Mouse (Mus musculus): Measurements from ENCODE around the gene Pdcd7. TPM values are rescaled to one million over a fixed set of nuclear protein-coding genes. Genes with fewer than 3 reads are reported as not detected.

The Pdcd7 gene
- polyA plus RNA-seq, 1 experiment from 2014 or later, result 8.2 TPM

DNA sequence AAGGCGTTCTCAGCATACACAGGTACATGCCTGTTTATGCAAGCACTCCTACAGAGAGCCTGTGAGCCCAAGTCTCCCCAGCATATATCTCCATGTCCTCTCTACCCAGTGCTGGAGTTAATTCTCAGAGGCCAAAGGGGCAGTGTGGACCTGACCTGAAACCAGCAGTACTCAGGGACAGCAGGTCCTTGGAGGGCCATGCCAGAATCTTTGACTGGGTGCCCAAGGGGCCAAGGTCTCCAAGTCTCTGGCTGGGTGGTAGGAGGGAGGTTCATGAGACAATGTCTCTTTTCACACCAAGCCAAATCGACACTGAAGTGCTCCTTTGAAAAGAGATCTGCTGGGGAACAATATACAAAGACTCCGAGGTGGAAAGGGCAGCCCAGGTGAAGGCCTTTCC lies 62.0 kb downstream of the Pdcd7 start:
- no peak overlapping the region for H3K27ac ChIP-seq
- 74% methylated on average over 3 of the region's 3 CpGs for WGBS
- no peak for ATAC-seq (ENCODE audit: low FRiP score)

DNA sequence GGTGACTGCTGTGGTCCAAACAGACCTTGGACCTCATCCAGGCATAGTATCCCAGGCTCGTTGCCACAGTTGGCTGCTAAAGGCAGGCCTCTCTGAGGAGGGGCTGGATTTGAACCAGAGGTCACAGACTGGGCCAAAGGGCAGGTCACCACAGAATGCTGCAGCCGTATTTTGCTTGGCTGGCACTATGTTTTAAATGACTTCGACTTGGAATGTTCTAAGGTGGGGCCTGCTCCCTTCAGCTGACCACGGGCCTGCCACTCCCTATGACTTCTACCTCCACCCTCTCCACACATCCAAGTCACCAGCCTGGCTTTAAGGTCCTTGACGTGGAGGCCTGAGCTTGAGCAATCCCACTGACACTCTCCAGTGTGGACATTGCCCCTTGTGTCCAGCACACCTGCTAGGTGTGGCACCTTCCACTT lies 63.0 kb downstream of the Pdcd7 start:
- Histone ChIP-seq H3K9ac (no peak overlapping the region), H3K36me3 (no peaks in the 10 kb centered on the region), H3K4me1 (replicated peaks) (0 out of 2 replicates have a peak, but pooled peaks cover 3% of the 10 kb centered on the region), H3K27me3 (no peaks in the 10 kb centered on the region), H3K9me3 (no peaks in the 10 kb centered on the region), H3K27ac (no peak overlapping the region), H3K4me3 (no peak overlapping the region), H3K4me2 (no peak overlapping the region)
- no peak for ATAC-seq (ENCODE audit: low FRiP score)
- 69% methylated on average over 5 of the region's 5 CpGs for WGBS

More for the DNA sequence above, 62.0 kb downstream of the Pdcd7 start:
- H3K4me3 ChIP-seq, result no peak overlapping the region
- H3K27me3 ChIP-seq, result no peaks in the 10 kb centered on the region
- no peak overlapping the region for H3K4me2 ChIP-seq
- no peak overlapping the region for H3K9ac ChIP-seq
- H3K36me3 ChIP-seq, result no peaks in the 10 kb centered on the region
- no peaks in the 10 kb centered on the region for H3K9me3 ChIP-seq
- 0 out of 2 replicates have a peak, but pooled peaks cover 3% of the 10 kb centered on the region for H3K4me1 ChIP-seq (replicated peaks)

Other genes starting within 250 kb of the Pdcd7 start
- gene Igdcc4, start 244.6 kb upstream of the Pdcd7 start, polyA plus RNA-seq (2015; fragmentation: Nextera tagmentation; extraction: Ambion mirVana), result 9.7 TPM in 2 replicates
- gene Igdcc3, start 204.9 kb upstream of the Pdcd7 start, polyA plus RNA-seq (2015; fragmentation: Nextera tagmentation; extraction: Ambion mirVana), result 13.8 and 15.5 TPM in 2 replicates
- 5.9 and 6.1 TPM in 2 replicates for gene Parp16, start 150.8 kb upstream of the Pdcd7 start, polyA plus RNA-seq (2015; fragmentation: Nextera tagmentation; extraction: Ambion mirVana)
- gene Cilp, start 80.9 kb upstream of the Pdcd7 start, polyA plus RNA-seq (2015; fragmentation: Nextera tagmentation; extraction: Ambion mirVana), result 0.57 and 0.60 TPM in 2 replicates
- 40.9 and 46.8 TPM in 2 replicates for gene Clpx, start 51.8 kb upstream of the Pdcd7 start, polyA plus RNA-seq (2015; fragmentation: Nextera tagmentation; extraction: Ambion mirVana)
- 2.0 and 2.3 TPM in 2 replicates for gene Ubap1l, start 14.9 kb downstream of the Pdcd7 start, polyA plus RNA-seq (2015; fragmentation: Nextera tagmentation; extraction: Ambion mirVana)
- 0.65 and 0.79 TPM in 2 replicates for gene Kbtbd13, start 45.5 kb downstream of the Pdcd7 start, polyA plus RNA-seq (2015; fragmentation: Nextera tagmentation; extraction: Ambion mirVana)
- 7.1 and 7.9 TPM in 2 replicates for gene Rasl12, start 52.4 kb downstream of the Pdcd7 start, polyA plus RNA-seq (2015; fragmentation: Nextera tagmentation; extraction: Ambion mirVana)
- not detected in 2 replicates for gene Slc51b, start 76.9 kb downstream of the Pdcd7 start, polyA plus RNA-seq (2015; fragmentation: Nextera tagmentation; extraction: Ambion mirVana)
- gene Mtfmt, start 89.7 kb downstream of the Pdcd7 start, polyA plus RNA-seq (2015; fragmentation: Nextera tagmentation; extraction: Ambion mirVana), result 26.1 and 27.9 TPM in 2 replicates
- gene Spg21, start 114.8 kb downstream of the Pdcd7 start, polyA plus RNA-seq (2015; fragmentation: Nextera tagmentation; extraction: Ambion mirVana), result 136 and 144 TPM in 2 replicates
- 0.51 and 0.75 TPM in 2 replicates for gene Ankdd1a, start 174.1 kb downstream of the Pdcd7 start, polyA plus RNA-seq (2015; fragmentation: Nextera tagmentation; extraction: Ambion mirVana)
- 5.8 and 7.6 TPM in 2 replicates for gene Plekho2, start 233.9 kb downstream of the Pdcd7 start, polyA plus RNA-seq (2015; fragmentation: Nextera tagmentation; extraction: Ambion mirVana)
- gene Pif1, start 241.1 kb downstream of the Pdcd7 start, polyA plus RNA-seq (2015; fragmentation: Nextera tagmentation; extraction: Ambion mirVana), result 3.8 and 4.4 TPM in 2 replicates

Data from hindbrain, embryonic 13.5 days (tissue).